Mouse (Mus musculus): Measurements from ENCODE around the gene Txndc12. TPM values are rescaled to one million over a fixed set of nuclear protein-coding genes. Genes with fewer than 3 reads are reported as not detected.

Gene Txndc12
- polyA plus RNA-seq, 1 experiment = 99.2 TPM

GRCm38 (mm10) chr4:108904076-108904475, 69.7 kb downstream of the Txndc12 start:
- H3K36me3 ChIP-seq (ENCODE audit: control insufficient read depth, insufficient read depth, low read length, poor library complexity, severe bottlenecking) = no peaks in the 10 kb centered on the region
- H3K9ac ChIP-seq (ENCODE audit: low read depth, poor library complexity, severe bottlenecking) = no peak overlapping the region
- TF ChIP-seq POLR2A (IDR thresholded peaks at IDR 0.05; ENCODE audit: insufficient read depth, low read length) = no peak
- TF ChIP-seq EP300 (IDR thresholded peaks at IDR 0.05; ENCODE audit: insufficient read depth, low read depth, low read length) = no peak
- TF ChIP-seq CTCF (IDR thresholded peaks at IDR 0.05; ENCODE audit: low read depth, low read length) = no peak
- no peak overlapping the region for H3K27ac ChIP-seq (ENCODE audit: insufficient read depth, low read length)
- H3K4me1 ChIP-seq (ENCODE audit: control insufficient read depth, insufficient read depth, low read length) = peaks cover 13% of the 10 kb centered on the region
- H3K27me3 ChIP-seq (ENCODE audit: control insufficient read depth, insufficient read depth, low read length, poor library complexity, severe bottlenecking) = no peaks in the 10 kb centered on the region
- no peak overlapping the region for H3K4me3 ChIP-seq (ENCODE audit: low read depth, low read length)
- H3K9me3 ChIP-seq (replicated peaks; ENCODE audit: control insufficient read depth, insufficient read depth, low read length, poor library complexity, severe bottlenecking) = no peaks in the 10 kb centered on the region

- Histone ChIP-seq H3K4me1 (ENCODE audit: control insufficient read depth, insufficient read depth, low read length) (peaks cover 9% of the 10 kb centered on the region), H3K27me3 (ENCODE audit: control insufficient read depth, insufficient read depth, low read length, poor library complexity, severe bottlenecking) (no peaks in the 10 kb centered on the region), H3K27ac (ENCODE audit: insufficient read depth, low read length) (no peak overlapping the region), H3K36me3 (ENCODE audit: control insufficient read depth, insufficient read depth, low read length, poor library complexity, severe bottlenecking) (no peaks in the 10 kb centered on the region), H3K9ac (ENCODE audit: low read depth, poor library complexity, severe bottlenecking) (no peak overlapping the region), H3K4me3 (ENCODE audit: low read depth, low read length) (no peak overlapping the region), H3K9me3 (replicated peaks; ENCODE audit: control insufficient read depth, insufficient read depth, low read length, poor library complexity, severe bottlenecking) (no peaks in the 10 kb centered on the region)
- TF ChIP-seq CTCF (IDR thresholded peaks at IDR 0.05; ENCODE audit: low read depth, low read length) (no peak), EP300 (IDR thresholded peaks at IDR 0.05; ENCODE audit: insufficient read depth, low read depth, low read length) (no peak), POLR2A (IDR thresholded peaks at IDR 0.05; ENCODE audit: insufficient read depth, low read length) (no peak)
Observed at GRCm38 (mm10) chr4:108904790-108905189, 70.4 kb downstream of the Txndc12 start.

- no peak overlapping the region for H3K9ac ChIP-seq (ENCODE audit: low read depth, poor library complexity, severe bottlenecking)
- no peaks in the 10 kb centered on the region for H3K9me3 ChIP-seq (replicated peaks; ENCODE audit: control insufficient read depth, insufficient read depth, low read length, poor library complexity, severe bottlenecking)
- H3K4me3 ChIP-seq (ENCODE audit: low read depth, low read length) = no peak overlapping the region
- H3K27me3 ChIP-seq (ENCODE audit: control insufficient read depth, insufficient read depth, low read length, poor library complexity, severe bottlenecking) = no peaks in the 10 kb centered on the region
- H3K4me1 ChIP-seq (ENCODE audit: control insufficient read depth, insufficient read depth, low read length) = peaks cover 6% of the 10 kb centered on the region
- H3K27ac ChIP-seq (ENCODE audit: insufficient read depth, low read length) = no peak overlapping the region
- TF ChIP-seq CTCF (IDR thresholded peaks at IDR 0.05; ENCODE audit: low read depth, low read length) = no peak
- TF ChIP-seq POLR2A (IDR thresholded peaks at IDR 0.05; ENCODE audit: insufficient read depth, low read length) = no peak
- no peak for TF ChIP-seq EP300 (IDR thresholded peaks at IDR 0.05; ENCODE audit: insufficient read depth, low read depth, low read length)
- H3K36me3 ChIP-seq (ENCODE audit: control insufficient read depth, insufficient read depth, low read length, poor library complexity, severe bottlenecking) = no peaks in the 10 kb centered on the region
Observed at GRCm38 (mm10) chr4:108905859-108906258, 71.5 kb downstream of the Txndc12 start.

GRCm38 (mm10) chr4:108907475-108907874, 73.1 kb downstream of the Txndc12 start:
- Histone ChIP-seq H3K27me3 (ENCODE audit: control insufficient read depth, insufficient read depth, low read length, poor library complexity, severe bottlenecking) (no peaks in the 10 kb centered on the region), H3K4me3 (ENCODE audit: low read depth, low read length) (no peak overlapping the region)

GRCm38 (mm10) chr4:108909872-108910425, 75.5 kb downstream of the Txndc12 start:
- no peak overlapping the region for H3K27ac ChIP-seq (ENCODE audit: insufficient read depth, low read length)
- TF ChIP-seq CTCF (IDR thresholded peaks at IDR 0.05; ENCODE audit: low read depth, low read length) (no peak), EP300 (IDR thresholded peaks at IDR 0.05; ENCODE audit: insufficient read depth, low read depth, low read length) (no peak), POLR2A (IDR thresholded peaks at IDR 0.05; ENCODE audit: insufficient read depth, low read length) (no peak)
- peaks cover 3% of the 10 kb centered on the region for H3K4me1 ChIP-seq (ENCODE audit: control insufficient read depth, insufficient read depth, low read length)
- no peak overlapping the region for H3K4me3 ChIP-seq (ENCODE audit: low read depth, low read length)
- no peaks in the 10 kb centered on the region for H3K36me3 ChIP-seq (ENCODE audit: control insufficient read depth, insufficient read depth, low read length, poor library complexity, severe bottlenecking)
- H3K9ac ChIP-seq (ENCODE audit: low read depth, poor library complexity, severe bottlenecking) = no peak overlapping the region
- no peaks in the 10 kb centered on the region for H3K27me3 ChIP-seq (ENCODE audit: control insufficient read depth, insufficient read depth, low read length, poor library complexity, severe bottlenecking)
- H3K9me3 ChIP-seq (replicated peaks; ENCODE audit: control insufficient read depth, insufficient read depth, low read length, poor library complexity, severe bottlenecking) = no peaks in the 10 kb centered on the region

More at GRCm38 (mm10) chr4:108907475-108907874, 73.1 kb downstream of the Txndc12 start:
- Histone ChIP-seq H3K9ac (ENCODE audit: low read depth, poor library complexity, severe bottlenecking) (no peak overlapping the region), H3K4me1 (ENCODE audit: control insufficient read depth, insufficient read depth, low read length) (peaks cover 6% of the 10 kb centered on the region), H3K36me3 (ENCODE audit: control insufficient read depth, insufficient read depth, low read length, poor library complexity, severe bottlenecking) (no peaks in the 10 kb centered on the region), H3K9me3 (replicated peaks; ENCODE audit: control insufficient read depth, insufficient read depth, low read length, poor library complexity, severe bottlenecking) (no peaks in the 10 kb centered on the region), H3K27ac (ENCODE audit: insufficient read depth, low read length) (no peak overlapping the region)
- TF ChIP-seq CTCF (IDR thresholded peaks at IDR 0.05; ENCODE audit: low read depth, low read length) = no peak
- no peak for TF ChIP-seq POLR2A (IDR thresholded peaks at IDR 0.05; ENCODE audit: insufficient read depth, low read length)
- TF ChIP-seq EP300 (IDR thresholded peaks at IDR 0.05; ENCODE audit: insufficient read depth, low read depth, low read length) = no peak

Other genes starting within 250 kb of the Txndc12 start
- 47.8 and 49.0 TPM in 2 replicates for gene Cc2d1b, start 214.7 kb upstream of the Txndc12 start, polyA plus RNA-seq (2011; ENCODE audit: insufficient read depth, insufficient read length, low read depth, missing spikeins)
- gene 3110021N24Rik, start 115.0 kb upstream of the Txndc12 start, polyA plus RNA-seq (2011; ENCODE audit: insufficient read depth, insufficient read length, low read depth, missing spikeins) = not detected in 2 replicates
- gene Zfyve9, start 53.8 kb upstream of the Txndc12 start, polyA plus RNA-seq (2011; ENCODE audit: insufficient read depth, insufficient read length, low read depth, missing spikeins) = 16.0 and 17.7 TPM in 2 replicates
- gene Btf3l4, start 987 bp upstream of the Txndc12 start, polyA plus RNA-seq (2011; ENCODE audit: insufficient read depth, insufficient read length, low read depth, missing spikeins) = 152 and 155 TPM in 2 replicates
- gene Kti12, start 13.2 kb downstream of the Txndc12 start, polyA plus RNA-seq (2011; ENCODE audit: insufficient read depth, insufficient read length, low read depth, missing spikeins) = 20.1 and 20.7 TPM in 2 replicates
- gene A730015C16Rik, start 14.0 kb downstream of the Txndc12 start, polyA plus RNA-seq (2011; ENCODE audit: insufficient read depth, insufficient read length, low read depth, missing spikeins) = not detected in 2 replicates
- gene Rab3b, start 44.5 kb downstream of the Txndc12 start, polyA plus RNA-seq (2011; ENCODE audit: insufficient read depth, insufficient read length, low read depth, missing spikeins) = 16.3 and 17.0 TPM in 2 replicates
- gene Nrd1, start 166.1 kb downstream of the Txndc12 start, polyA plus RNA-seq (2011; ENCODE audit: insufficient read depth, insufficient read length, low read depth, missing spikeins) = 199 and 231 TPM in 2 replicates

Data from ES-Bruce4 (cell line).